Mouse (Mus musculus) erythroblast, embryonic 14.5 days (primary cell): Measurements from ENCODE around the gene Numa1.
"Not testable (repeated sequence)": the region's sequence is repeated elsewhere in the genome, so short reads cannot be mapped to it uniquely, and the experiment has no call there.

ENCODE experiments used
- GATA1 ChIP-seq: IDR thresholded peaks from 2 replicates; pipeline ENCODE4 v1.6.1; 2012; ENCODE audit warnings: low read length, inconsistent platforms, mixed read lengths
- TAL1 ChIP-seq: IDR thresholded peaks from 3 replicates; pipeline ENCODE4 v1.6.1; 2012; ENCODE audit warnings: low read length, inconsistent platforms, mixed read lengths

DNA sequence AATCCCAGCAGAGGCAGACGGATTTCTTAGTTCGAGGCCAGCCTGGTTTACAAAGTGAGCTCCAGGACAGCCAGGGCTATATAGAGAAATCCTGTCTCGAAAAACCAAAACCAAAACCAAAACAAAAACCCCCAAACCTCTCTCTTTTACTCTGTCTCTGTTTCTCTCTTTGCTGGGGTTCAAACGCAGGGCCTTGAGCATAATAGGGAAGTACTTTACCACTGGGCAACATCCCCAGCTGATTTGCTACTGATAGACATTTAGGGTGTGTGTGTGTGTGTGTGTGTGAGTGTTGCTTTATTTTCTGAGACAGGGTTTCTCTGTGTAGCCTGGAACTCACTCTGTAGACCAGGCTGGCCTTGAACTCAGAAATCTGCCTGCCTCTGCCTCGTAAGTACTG, 15.1 kb downstream of the Numa1 start:
- not testable (repeated sequence) for TF ChIP-seq GATA1, TAL1
